Mouse (Mus musculus) heart, postnatal 10 days (tissue): ENCODE measurements around the gene Dbx2. TPM values are rescaled to one million over a fixed set of nuclear protein-coding genes. Genes with fewer than 3 reads are reported as not detected.
A peak's percentile ranks its signal among the peaks of the same experiment; 100 is the strongest.

Experiments used
- DNase-seq, 2 experiments: peaks; one replicate each; pipeline ENCODE4 v3.0.0; 2021
- intact Hi-C: fragments of 180-260 bp; cut with DNase I; formaldehyde crosslinking; loops from one replicate; pipeline ENCODE4 v1.15.1; 2025
- total RNA-seq, 2 experiments: library from RNA; stranded (reverse); gene quantifications; 2 replicates each; pipeline ENCODE4 v1.2.3; 2021

The Dbx2 gene
- total RNA-seq, 2 experiments from 2014 or later, result not detected

- intact Hi-C loops, result no loop called here
- no peak for DNase-seq
Measured at GRCm38 (mm10) chr15:95624396-95624795, 31.4 kb downstream of the Dbx2 start.

DNA sequence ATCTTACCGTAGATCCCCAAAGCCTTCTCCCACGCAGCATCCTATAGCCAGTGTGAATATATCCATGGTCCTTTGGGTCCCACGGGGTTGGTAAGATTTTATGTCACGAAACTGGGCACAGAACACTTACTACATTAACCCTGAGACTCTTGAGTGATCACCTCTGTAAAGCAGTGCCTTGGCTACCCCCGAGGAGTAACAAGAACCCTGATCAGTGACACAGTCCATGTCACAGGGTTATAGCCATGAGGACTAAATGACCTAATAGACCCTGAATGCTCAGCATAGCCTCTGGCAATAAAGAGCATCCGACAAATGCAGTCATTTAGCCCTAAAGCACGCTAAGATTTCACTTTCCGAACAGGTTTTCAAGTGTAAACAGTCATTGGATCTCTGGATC lies 33.0 kb downstream of the Dbx2 start:
- no peak for DNase-seq
- intact Hi-C loops, result no loop called here

DNA sequence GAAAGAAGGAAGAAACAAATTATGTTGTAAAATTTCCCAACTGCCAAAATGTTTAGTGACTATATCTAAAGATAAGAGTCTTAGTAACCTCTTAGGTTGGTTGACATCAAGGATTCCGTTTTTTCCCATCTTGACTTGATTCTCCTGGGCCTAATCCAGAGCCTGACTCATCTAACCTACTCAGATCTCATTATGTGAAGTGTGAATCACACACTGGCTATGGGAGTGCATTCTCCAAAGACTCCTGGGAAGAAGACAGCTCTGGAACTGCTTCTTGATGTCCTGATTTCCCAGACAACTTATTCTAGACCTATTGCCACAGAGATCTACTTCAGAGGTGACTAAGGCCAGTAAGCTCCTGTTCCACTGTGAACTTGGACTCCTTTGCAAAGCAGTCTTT lies 43.2 kb downstream of the Dbx2 start:
- intact Hi-C loops, result no loop called here
- DNase-seq, result no peak

DNA sequence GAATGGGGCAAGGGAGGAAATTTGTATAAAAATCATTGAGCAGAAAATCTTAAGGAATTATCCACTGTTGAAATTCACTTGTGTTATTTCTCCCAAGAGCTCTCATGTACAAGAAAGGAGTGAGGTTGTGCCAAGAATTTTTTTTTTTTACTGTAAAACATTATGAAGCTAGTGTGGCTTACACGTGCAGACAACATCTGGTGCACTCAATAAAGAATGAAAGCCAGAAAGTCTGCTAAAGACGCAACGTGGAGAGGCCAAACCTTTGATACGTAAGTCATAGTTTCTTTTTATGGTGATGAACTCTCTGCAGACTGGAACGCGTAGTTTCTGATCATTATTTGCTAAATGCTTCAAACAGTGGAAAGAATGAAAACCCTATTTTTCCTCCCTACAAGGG lies 54.6 kb downstream of the Dbx2 start:
- DNase-seq, result no peak
- intact Hi-C loops, result no loop called here

DNA sequence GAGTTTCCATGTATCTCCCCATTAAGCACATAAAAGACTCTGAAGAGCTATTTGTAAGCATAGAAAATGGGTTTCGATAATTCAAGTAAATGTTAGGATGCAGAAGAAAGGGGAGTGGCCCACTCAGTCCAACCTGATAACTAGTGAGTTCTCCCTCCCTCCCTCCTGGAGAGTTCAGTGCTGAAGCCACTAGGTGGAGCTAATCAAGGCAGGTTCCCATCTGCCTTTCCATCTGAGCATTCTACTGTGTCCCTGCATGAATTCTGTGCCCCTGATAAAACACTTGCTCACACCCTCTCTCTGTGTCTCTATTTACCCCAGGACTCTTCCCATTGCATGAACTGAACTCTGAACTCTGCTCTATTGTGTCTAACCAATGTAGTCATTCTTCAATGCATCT lies 57.1 kb downstream of the Dbx2 start:
- peak in 1 of 2 experiments; percentile 3 for DNase-seq
- intact Hi-C loops, result no loop called here

GRCm38 (mm10) chr15:95586906-95587305 lies 68.9 kb downstream of the Dbx2 start:
- intact Hi-C loops, result no loop called here

DNA sequence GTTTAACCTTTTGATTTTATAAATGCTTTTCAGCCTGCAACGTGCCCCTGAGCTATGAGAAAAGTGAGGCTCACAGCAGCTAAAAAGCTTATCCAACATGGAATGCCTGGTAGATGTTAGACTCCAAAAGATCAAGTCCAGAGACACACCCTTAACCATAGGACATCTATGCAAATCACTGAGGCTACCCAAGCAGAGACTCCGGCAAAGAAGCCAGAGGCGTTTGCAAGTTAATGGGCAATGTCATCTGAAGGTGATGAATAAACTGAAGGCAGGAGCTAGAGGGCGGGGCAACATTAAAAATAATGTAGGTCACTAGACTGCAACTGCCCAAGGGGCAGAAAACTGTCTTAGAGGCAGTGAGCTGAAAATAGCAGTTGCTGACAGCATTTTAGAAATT lies 70.9 kb downstream of the Dbx2 start:
- no peak for DNase-seq
- intact Hi-C loops, result no loop called here

More at GRCm38 (mm10) chr15:95586906-95587305, 68.9 kb downstream of the Dbx2 start:
- no peak for DNase-seq

- peak; percentile 48 to 77 for DNase-seq
- intact Hi-C loops, result loop anchor here (1.0 to 2.0 kb wide), 3 partner anchors 805 to 1017 kb away; no protein-coding TSS in a partner anchor
Measured at GRCm38 (mm10) chr15:95574661-95575060, 81.1 kb downstream of the Dbx2 start.

Other genes with a start within 250 kb of the Dbx2 start
- under 1 TPM in 1 of 2 experiments, not detected in 1; 0.26 TPM for gene Nell2, start 127.4 kb downstream of the Dbx2 start, total RNA-seq
- 10 to 100 TPM; 42.8 to 43.7 TPM for gene Ano6, start 134.9 kb upstream of the Dbx2 start, total RNA-seq